In the genomic region with DNA sequence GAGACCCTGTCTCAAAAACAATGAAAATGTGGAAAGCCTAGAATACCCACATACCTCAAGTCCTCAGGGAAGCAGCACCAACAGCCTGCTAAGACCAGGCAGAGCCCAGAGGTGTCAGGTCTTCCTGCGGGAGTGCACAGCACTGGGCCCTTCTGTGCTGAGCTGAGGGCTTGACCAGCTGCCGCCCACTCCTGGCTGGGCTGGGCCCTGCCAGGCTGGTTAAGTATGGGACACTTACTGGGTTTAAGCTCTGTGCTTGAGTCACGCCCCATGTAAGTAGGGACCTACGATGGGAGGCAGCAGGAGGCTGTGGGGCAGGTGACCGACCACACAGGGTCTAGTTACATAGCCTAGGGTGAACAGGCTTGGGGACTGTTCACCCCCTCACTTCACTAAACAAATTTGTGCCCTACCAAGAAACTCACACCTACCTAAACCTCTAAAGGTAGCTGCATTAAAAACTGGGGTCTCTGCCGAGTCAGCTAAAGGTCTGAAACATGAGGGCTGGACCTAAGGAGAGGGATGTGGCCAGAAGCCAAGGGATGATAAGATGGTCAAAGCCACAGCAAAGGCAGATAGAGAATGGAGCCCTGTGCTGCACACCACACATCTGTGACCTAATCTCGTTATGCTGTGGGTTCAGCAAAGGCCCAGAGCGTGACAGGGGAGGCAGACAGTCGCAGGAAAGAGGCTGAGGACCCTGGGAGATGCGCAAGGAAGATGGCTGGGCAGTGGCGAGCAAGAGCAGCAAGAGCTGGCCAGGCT, we compare ENCODE assay signal across 15 mouse cellular contexts. TPM values are rescaled to one million over a fixed set of nuclear protein-coding genes. Genes with fewer than 3 reads are reported as not detected.
A peak's percentile ranks its signal among the peaks of the same experiment; 100 is the strongest.
DNase-seq lines count a peak whose midpoint lies in the region; ATAC-seq and TF ChIP-seq lines count a peak whose summit lies in the region.
"Had no signal": no experiment of that assay in that cellular context is flagged by ENCODE, and none has a peak within 500 bp of the region (broad histone marks: within the 10 kb centered on the region; RNA-seq: fewer than 3 reads in every experiment).

No protein-coding gene starts in this region.

- ATAC-seq in hindbrain, embryonic 14.5 days (ENCODE audit: low FRiP score) = no peak
- ATAC-seq in hindbrain, postnatal 0 days = no peak
- ATAC-seq in stomach, embryonic 14.5 days (ENCODE audit: insufficient number of reproducible peaks, insufficient read depth, low FRiP score, low read depth) = no peak
- ATAC-seq in stomach, postnatal 0 days (ENCODE audit: low FRiP score, low TSS enrichment) = no peak
- ATAC-seq in embryonic facial prominence, embryonic 15.5 days (ENCODE audit: insufficient number of reproducible peaks, low FRiP score, low TSS enrichment, low read depth) = no peak

- no peaks in the 10 kb centered on the region for H3K36me3 ChIP-seq in hindbrain, embryonic 14.5 days (replicated peaks; ENCODE audit: control insufficient read depth, insufficient read depth)
- H3K36me3 ChIP-seq in hindbrain, postnatal 0 days (ENCODE audit: insufficient read depth, low read length) = no peaks in the 10 kb centered on the region
- no peaks in the 10 kb centered on the region for H3K36me3 ChIP-seq in stomach, embryonic 14.5 days (ENCODE audit: control insufficient read depth, insufficient read depth, low read length)
- no peaks in the 10 kb centered on the region for H3K36me3 ChIP-seq in stomach, postnatal 0 days (ENCODE audit: control insufficient read depth, insufficient read depth, low read length)
- H3K36me3 ChIP-seq in embryonic facial prominence, embryonic 15.5 days = no peaks in the 10 kb centered on the region
- H3K36me3 ChIP-seq: neural tube, embryonic 13.5 days had no signal

- H3K4me3 ChIP-seq in hindbrain, embryonic 14.5 days (replicated peaks; ENCODE audit: low read length) = no peak overlapping the region
- no peak overlapping the region for H3K4me3 ChIP-seq in hindbrain, postnatal 0 days (ENCODE audit: low read length)
- no peak overlapping the region for H3K4me3 ChIP-seq in stomach, embryonic 14.5 days (ENCODE audit: low read depth, low read length)
- no peak overlapping the region for H3K4me3 ChIP-seq in stomach, postnatal 0 days (ENCODE audit: low read depth, low read length)
- H3K4me3 ChIP-seq in embryonic facial prominence, embryonic 15.5 days (replicated peaks) = no peak overlapping the region
- H3K4me3 ChIP-seq in olfactory bulb, adult 2 months (ENCODE audit: insufficient read depth, low read depth, low read length) = no peak overlapping the region
- H3K4me3 ChIP-seq: neural tube, embryonic 13.5 days had no signal

- no peaks in the 10 kb centered on the region for H3K9me3 ChIP-seq in hindbrain, embryonic 14.5 days (ENCODE audit: control insufficient read depth, low read length)
- no peaks in the 10 kb centered on the region for H3K9me3 ChIP-seq in hindbrain, postnatal 0 days (ENCODE audit: low read length)
- H3K9me3 ChIP-seq in stomach, embryonic 14.5 days (ENCODE audit: control insufficient read depth, low read depth, low read length) = no peaks in the 10 kb centered on the region
- H3K9me3 ChIP-seq in stomach, postnatal 0 days (ENCODE audit: control insufficient read depth, low read length) = no peaks in the 10 kb centered on the region
- no peaks in the 10 kb centered on the region for H3K9me3 ChIP-seq in embryonic facial prominence, embryonic 15.5 days (replicated peaks)
- H3K9me3 ChIP-seq: neural tube, embryonic 13.5 days had no signal

- H3K27me3 ChIP-seq in hindbrain, embryonic 14.5 days (ENCODE audit: control insufficient read depth, insufficient read depth, low read length) = no peaks in the 10 kb centered on the region
- no peaks in the 10 kb centered on the region for H3K27me3 ChIP-seq in hindbrain, postnatal 0 days (ENCODE audit: insufficient read depth, low read length)
- no peaks in the 10 kb centered on the region for H3K27me3 ChIP-seq in stomach, embryonic 14.5 days (ENCODE audit: control insufficient read depth, insufficient read depth, low read length)
- H3K27me3 ChIP-seq in stomach, postnatal 0 days (ENCODE audit: control insufficient read depth, insufficient read depth, low read length) = no peaks in the 10 kb centered on the region
- H3K27me3 ChIP-seq in embryonic facial prominence, embryonic 15.5 days = no peaks in the 10 kb centered on the region
- H3K27me3 ChIP-seq: neural tube, embryonic 13.5 days had no signal

- no peak overlapping the region for H3K9ac ChIP-seq in hindbrain, embryonic 14.5 days
- no peak overlapping the region for H3K9ac ChIP-seq in hindbrain, postnatal 0 days (replicated peaks; ENCODE audit: low read length)
- H3K9ac ChIP-seq in stomach, embryonic 14.5 days (replicated peaks; ENCODE audit: low read depth, low read length) = no peak overlapping the region
- H3K9ac ChIP-seq in stomach, postnatal 0 days (ENCODE audit: low read length) = no peak overlapping the region
- no peak overlapping the region for H3K9ac ChIP-seq in embryonic facial prominence, embryonic 15.5 days
- H3K9ac ChIP-seq: neural tube, embryonic 13.5 days had no signal

- no peak for TF ChIP-seq EP300 in stomach, postnatal 0 days (optimal IDR thresholded peaks at IDR 0.05)

- H3K4me2 ChIP-seq in hindbrain, embryonic 14.5 days (replicated peaks) = no peak overlapping the region
- no peak overlapping the region for H3K4me2 ChIP-seq in hindbrain, postnatal 0 days (ENCODE audit: low read depth, low read length)
- no peak overlapping the region for H3K4me2 ChIP-seq in stomach, embryonic 14.5 days (replicated peaks; ENCODE audit: low read depth, low read length)
- H3K4me2 ChIP-seq in stomach, postnatal 0 days (replicated peaks; ENCODE audit: low read depth) = no peak overlapping the region
- H3K4me2 ChIP-seq in embryonic facial prominence, embryonic 15.5 days (replicated peaks) = no peak overlapping the region
- H3K4me2 ChIP-seq: neural tube, embryonic 13.5 days had no signal

- no peak for TF ChIP-seq POLR2A in olfactory bulb, adult 2 months (IDR thresholded peaks at IDR 0.05; ENCODE audit: insufficient read depth, low read depth, low read length)

- H3K27ac ChIP-seq in hindbrain, embryonic 14.5 days = peak overlapping the region; percentile 62
- no peak overlapping the region for H3K27ac ChIP-seq in hindbrain, postnatal 0 days
- peak overlapping the region; percentile 62; the same call in 1 of the 2 replicates for H3K27ac ChIP-seq in stomach, embryonic 14.5 days (ENCODE audit: low read length)
- no peak overlapping the region for H3K27ac ChIP-seq in stomach, postnatal 0 days (replicated peaks)
- peak overlapping the region; percentile 40 for H3K27ac ChIP-seq in embryonic facial prominence, embryonic 15.5 days (replicated peaks)
- H3K27ac ChIP-seq in olfactory bulb, adult 2 months (ENCODE audit: insufficient read depth, low read depth, low read length) = peak overlapping the region; percentile 70
- H3K27ac ChIP-seq: neural tube, embryonic 13.5 days had no signal

- 83% methylated on average over 11 of the region's 11 CpGs for WGBS in hindbrain, embryonic 14.5 days
- WGBS in hindbrain, postnatal 0 days = 75% methylated on average over 11 of the region's 11 CpGs
- WGBS in stomach, embryonic 14.5 days = 81% methylated on average over 11 of the region's 11 CpGs
- WGBS in stomach, postnatal 0 days = 76% methylated on average over 11 of the region's 11 CpGs
- 79% methylated on average over 11 of the region's 11 CpGs for WGBS in embryonic facial prominence, embryonic 15.5 days
- WGBS in olfactory bulb, adult 2 months = 79% methylated on average over 11 of the region's 11 CpGs

- TF ChIP-seq CTCF in hindbrain, postnatal 0 days (IDR thresholded peaks at IDR 0.05; ENCODE audit: low read depth) = no peak
- TF ChIP-seq CTCF in stomach, postnatal 0 days (IDR thresholded peaks at IDR 0.05; ENCODE audit: low read depth) = no peak
- no peak for TF ChIP-seq CTCF in olfactory bulb, adult 2 months (IDR thresholded peaks at IDR 0.05; ENCODE audit: insufficient read depth, low read depth, low read length)

- peaks cover 25% of the 10 kb centered on the region; the same call in 1 of the 2 replicates for H3K4me1 ChIP-seq in hindbrain, embryonic 14.5 days (replicated peaks; ENCODE audit: control insufficient read depth, insufficient read depth, low read length)
- H3K4me1 ChIP-seq in hindbrain, postnatal 0 days (ENCODE audit: insufficient read depth, low read length) = peaks cover 19% of the 10 kb centered on the region
- peaks cover 38% of the 10 kb centered on the region for H3K4me1 ChIP-seq in stomach, embryonic 14.5 days (ENCODE audit: control insufficient read depth, insufficient read depth, low read length)
- peaks cover 4% of the 10 kb centered on the region; the same call in 1 of the 2 replicates for H3K4me1 ChIP-seq in stomach, postnatal 0 days (replicated peaks; ENCODE audit: control insufficient read depth, insufficient read depth)
- peaks cover 63% of the 10 kb centered on the region for H3K4me1 ChIP-seq in embryonic facial prominence, embryonic 15.5 days
- H3K4me1 ChIP-seq in olfactory bulb, adult 2 months (ENCODE audit: control insufficient read depth, insufficient read depth, low read length) = peaks cover 67% of the 10 kb centered on the region

- DNase-seq in hindbrain, embryonic 14.5 days (ENCODE audit: low spot score) = no peak
- no peak for DNase-seq in hindbrain, postnatal 0 days (ENCODE audit: low spot score)
- no peak for DNase-seq in stomach, postnatal 0 days (ENCODE audit: low spot score)
- no peak for DNase-seq in urinary bladder, postnatal 14 days (ENCODE audit: low spot score)
- no peak for DNase-seq in cerebellum, postnatal 10 days
- DNase-seq: adrenal gland, postnatal 36 days; kidney, postnatal 14 days; lung, adult 2 months; midbrain, embryonic 14.5 days; right cerebral cortex, adult 18-20 months had no signal

RNA-seq across cellular contexts. Expression of gene Crtc1, which starts 19.3 kb away (rescaled TPM):
- 48.1 and 53.9 TPM in 2 replicates for polyA plus RNA-seq in hindbrain, embryonic 14.5 days (2014; fragmentation: Nextera tagmentation; extraction: Ambion mirVana)
- 51.8 and 54.0 TPM in 2 replicates for total RNA-seq in hindbrain, postnatal 0 days (2014; rRNA removed)
- polyA plus RNA-seq in hindbrain, postnatal 0 days (2015; fragmentation: Nextera tagmentation; extraction: Ambion mirVana) = 31.5 and 39.3 TPM in 2 replicates
- 21.6 and 23.0 TPM in 2 replicates for polyA plus RNA-seq in stomach, embryonic 14.5 days (2014; fragmentation: Nextera tagmentation; extraction: Ambion mirVana)
- 8.0 and 8.4 TPM in 2 replicates for polyA plus RNA-seq in stomach, postnatal 0 days (2015; fragmentation: Nextera tagmentation; extraction: Ambion mirVana)
- polyA plus RNA-seq in embryonic facial prominence, embryonic 15.5 days (2015; fragmentation: Nextera tagmentation; extraction: Ambion mirVana) = 24.0 and 24.4 TPM in 2 replicates
- polyA plus RNA-seq in olfactory bulb, adult 2 months (2012; ENCODE audit: insufficient read depth, insufficient read length, low replicate concordance, missing spikeins) = not detected in 2 replicates

RNA-seq across cellular contexts. Expression of gene Comp, which starts 46.7 kb away (rescaled TPM):
- 0.10 and 0.27 TPM in 2 replicates for polyA plus RNA-seq in hindbrain, embryonic 14.5 days (2014; fragmentation: Nextera tagmentation; extraction: Ambion mirVana)
- 0.21 and 0.29 TPM in 2 replicates for total RNA-seq in hindbrain, postnatal 0 days (2014; rRNA removed)
- 0.25 and 0.33 TPM in 2 replicates for polyA plus RNA-seq in hindbrain, postnatal 0 days (2015; fragmentation: Nextera tagmentation; extraction: Ambion mirVana)
- 0.38 TPM in 1 of 2 replicates, not detected in the other for polyA plus RNA-seq in stomach, embryonic 14.5 days (2014; fragmentation: Nextera tagmentation; extraction: Ambion mirVana)
- 0.15 and 0.42 TPM in 2 replicates for polyA plus RNA-seq in stomach, postnatal 0 days (2015; fragmentation: Nextera tagmentation; extraction: Ambion mirVana)
- polyA plus RNA-seq in embryonic facial prominence, embryonic 15.5 days (2015; fragmentation: Nextera tagmentation; extraction: Ambion mirVana) = 5.1 and 7.3 TPM in 2 replicates
- polyA plus RNA-seq in olfactory bulb, adult 2 months (2012; ENCODE audit: insufficient read depth, insufficient read length, low replicate concordance, missing spikeins) = not detected in 2 replicates
- total RNA-seq: adrenal gland, postnatal 36 days; granulocyte monocyte progenitor cell, adult 5-6 weeks had no signal

RNA-seq across cellular contexts. Expression of gene Klhl26, which starts 56.7 kb away (rescaled TPM):
- 28.5 and 30.0 TPM in 2 replicates for polyA plus RNA-seq in hindbrain, embryonic 14.5 days (2014; fragmentation: Nextera tagmentation; extraction: Ambion mirVana)
- total RNA-seq in hindbrain, postnatal 0 days (2014; rRNA removed) = 61.8 and 65.4 TPM in 2 replicates
- polyA plus RNA-seq in hindbrain, postnatal 0 days (2015; fragmentation: Nextera tagmentation; extraction: Ambion mirVana) = 33.6 and 35.8 TPM in 2 replicates
- 20.9 and 22.1 TPM in 2 replicates for polyA plus RNA-seq in stomach, embryonic 14.5 days (2014; fragmentation: Nextera tagmentation; extraction: Ambion mirVana)
- 10.4 and 12.4 TPM in 2 replicates for polyA plus RNA-seq in stomach, postnatal 0 days (2015; fragmentation: Nextera tagmentation; extraction: Ambion mirVana)
- 27.6 and 28.1 TPM in 2 replicates for polyA plus RNA-seq in embryonic facial prominence, embryonic 15.5 days (2015; fragmentation: Nextera tagmentation; extraction: Ambion mirVana)
- not detected in 2 replicates for polyA plus RNA-seq in olfactory bulb, adult 2 months (2012; ENCODE audit: insufficient read depth, insufficient read length, low replicate concordance, missing spikeins)

Comparison
In these comparisons a context has a peak if more than half of its experiments do, and no peak if none do; other contexts are left out.
1. H3K27ac ChIP-seq: peak in hindbrain, embryonic 14.5 days (single experiment), stomach, embryonic 14.5 days (single experiment), embryonic facial prominence, embryonic 15.5 days (single experiment) and olfactory bulb, adult 2 months (single experiment); none in hindbrain, postnatal 0 days (single experiment) and stomach, postnatal 0 days (single experiment).
2. RNA of gene Klhl26, which starts 56.7 kb away (polyA plus RNA-seq): 33.6 to 35.8 TPM in hindbrain, postnatal 0 days, 28.5 to 30.0 TPM in hindbrain, embryonic 14.5 days, 27.6 to 28.1 TPM in embryonic facial prominence, embryonic 15.5 days, 20.9 to 22.1 TPM in stomach, embryonic 14.5 days and 10.4 to 12.4 TPM in stomach, postnatal 0 days; not detected in olfactory bulb, adult 2 months; every median in the first group is over 10 times any median in the second.